Mouse (Mus musculus) frontal cortex, adult 2 months (tissue): Measurements from ENCODE around the gene Slc24a5. TPM values are rescaled to one million over a fixed set of nuclear protein-coding genes. Genes with fewer than 3 reads are reported as not detected.
"Not testable (repeated sequence)": the region's sequence is repeated elsewhere in the genome, so short reads cannot be mapped to it uniquely, and the experiment has no call there.

ENCODE experiments used
- DNase-seq, 2 experiments: peaks; one replicate each; pipeline ENCODE4 v3.0.0; 2022; ENCODE audit warnings: low spot score in 1 of 2; ENCODE audit errors: extremely low spot score in 1 of 2
- polyA plus RNA-seq: library from polyadenylated mRNA; depleted of rRNA; stranded (reverse); fragments of >200 nt; gene quantifications from 2 replicates; pipeline ENCODE4 v1.2.3, GENCODE M21; 2012; rRNA removed

The Slc24a5 gene
- 0.78 and 1.1 TPM in 2 replicates for polyA plus RNA-seq

DNA sequence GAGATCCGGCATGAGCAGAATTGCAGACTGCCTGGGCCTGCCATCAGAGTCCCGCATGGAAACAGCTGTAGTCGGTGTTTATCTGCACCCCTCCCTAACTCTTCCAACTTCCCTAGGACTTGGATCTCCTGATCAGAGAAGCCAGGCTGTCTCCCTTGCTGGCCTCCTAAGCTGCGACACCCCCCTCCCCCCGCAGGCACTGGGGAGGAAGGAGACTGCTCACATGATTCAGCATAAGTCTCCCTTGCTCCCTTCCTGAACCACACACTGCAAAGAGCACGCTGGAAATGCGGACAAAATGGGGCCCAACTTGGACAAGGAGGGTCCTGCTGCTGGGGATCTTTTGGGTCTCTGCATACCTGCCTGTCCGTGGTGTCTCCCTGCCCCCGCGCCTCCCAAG lies at the start of gene Slc24a5:
Gene Slc24a5 (plus strand): TSS at position 231 of the 400 bp plus-strand sequence.
- DNase-seq, result no peak

DNA sequence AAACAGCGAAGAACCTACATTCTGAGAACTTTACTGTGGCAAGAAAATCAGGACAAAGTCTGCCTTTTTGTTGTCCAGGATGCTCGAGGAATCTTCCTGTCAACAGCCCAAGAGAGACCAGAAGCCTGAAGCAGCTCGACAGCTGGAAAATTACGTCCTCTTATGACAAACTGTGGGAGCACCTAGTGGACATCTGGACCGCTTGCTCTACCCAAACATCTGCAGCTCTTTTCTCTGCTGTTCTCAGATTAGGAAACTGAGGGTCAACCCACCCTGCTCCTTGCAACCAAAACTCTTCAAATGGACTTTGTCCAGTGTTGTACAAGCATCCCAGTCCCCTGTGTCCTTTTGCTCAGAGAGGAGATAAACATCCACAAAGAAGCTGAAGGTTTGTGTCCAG lies 43.5 kb upstream of the Slc24a5 start:
- no peak for DNase-seq

DNA sequence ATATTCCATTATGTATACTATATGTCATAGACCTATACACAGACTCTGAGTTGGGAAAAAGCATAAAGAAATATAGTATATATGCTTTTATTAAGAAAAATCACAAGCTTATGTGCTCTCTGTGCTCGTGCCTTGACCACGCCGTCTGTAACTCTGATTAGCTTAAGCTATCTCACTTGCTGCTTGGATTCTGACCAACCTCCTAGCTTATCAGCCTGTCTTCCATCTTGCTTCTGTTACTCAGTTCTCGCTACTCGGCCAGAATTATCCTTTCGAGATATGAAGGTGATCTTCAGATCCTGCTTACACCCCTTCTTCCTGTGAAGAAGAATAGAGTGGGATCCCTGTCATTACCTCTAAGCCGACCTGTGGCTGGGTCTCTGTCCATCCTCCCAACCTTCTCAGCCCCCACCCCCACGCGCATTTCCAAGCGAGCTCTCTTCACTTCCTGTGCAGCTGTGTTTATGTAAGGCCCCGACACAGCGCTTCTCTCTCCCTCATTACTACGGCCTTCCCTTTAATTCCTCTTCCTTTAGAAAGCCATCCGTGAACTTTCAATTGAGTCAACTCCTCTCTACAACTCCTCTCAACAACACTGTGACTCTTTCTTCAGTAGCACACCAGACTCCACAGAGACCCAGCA lies 41.4 kb upstream of the Slc24a5 start:
- no peak for DNase-seq

DNA sequence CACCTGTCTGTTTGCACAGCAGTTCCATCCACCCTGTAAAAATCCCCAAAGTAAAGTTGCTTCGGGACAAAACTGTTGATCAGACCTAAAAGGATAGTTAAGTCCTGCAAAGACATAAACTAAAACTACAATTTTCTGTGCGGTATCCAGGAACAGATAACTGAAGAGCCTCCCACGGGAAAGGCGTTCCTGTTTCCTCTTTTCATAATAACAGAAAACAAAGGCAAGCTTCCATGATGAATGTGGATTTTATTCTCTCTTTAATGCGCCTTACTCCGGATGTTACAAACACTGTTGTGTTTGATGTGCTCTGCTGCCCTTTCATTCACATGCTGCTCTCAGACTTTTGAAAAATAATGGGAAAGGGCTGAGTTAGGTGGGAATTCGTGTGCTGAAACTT lies 37.3 kb upstream of the Slc24a5 start:
- no peak for DNase-seq

DNA sequence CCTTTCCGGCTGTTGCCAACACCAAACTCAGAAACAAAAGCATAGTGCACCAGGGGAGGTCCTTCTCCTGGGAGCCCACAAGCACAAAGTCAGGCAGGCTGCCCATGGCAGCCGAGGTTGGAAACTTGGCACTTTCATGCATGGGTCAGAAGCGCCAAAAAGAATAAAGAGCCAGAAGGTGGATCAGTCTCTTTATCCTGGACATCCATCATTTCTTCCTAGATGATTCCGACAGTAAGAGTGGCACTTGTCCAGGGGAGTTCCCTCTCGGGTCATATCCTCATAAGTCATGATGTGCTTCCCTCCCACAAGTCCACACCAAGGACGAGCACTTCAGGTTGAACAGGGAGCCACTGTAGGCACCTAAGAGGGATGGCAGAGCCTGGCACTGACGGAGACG lies 36.8 kb upstream of the Slc24a5 start:
- DNase-seq, result no peak

DNA sequence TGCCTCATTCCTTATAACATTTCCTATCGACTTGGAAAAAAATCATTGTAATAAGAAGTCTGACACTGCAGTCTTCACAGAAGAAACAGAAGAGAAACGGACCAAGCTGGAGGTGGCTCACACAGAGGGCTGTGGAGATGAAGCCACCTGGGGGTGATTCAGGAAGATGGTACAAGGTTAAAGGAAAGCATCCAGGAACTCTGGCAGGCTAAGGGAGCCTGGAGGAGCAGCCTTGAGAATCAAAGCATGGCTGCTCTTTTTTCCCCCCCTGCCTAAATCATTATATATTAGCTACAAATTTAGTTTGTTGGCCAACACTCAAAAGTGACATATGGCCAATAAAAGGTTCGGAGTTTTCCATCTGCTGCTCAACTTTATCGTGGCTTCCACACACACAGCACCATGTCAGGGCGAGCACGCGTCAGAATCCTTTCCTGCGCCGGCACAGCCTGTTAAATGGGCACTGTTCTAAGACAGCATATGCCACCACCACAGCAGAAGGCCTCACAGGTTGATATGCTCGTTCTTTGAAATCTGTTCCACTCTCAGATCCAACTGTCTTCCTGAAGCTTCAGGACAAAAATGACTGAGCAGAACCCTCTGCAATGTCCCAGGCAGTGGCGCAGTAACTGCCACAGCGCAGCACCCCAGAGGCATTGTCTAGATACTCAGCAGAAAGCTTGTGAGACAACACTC lies 36.2 kb upstream of the Slc24a5 start:
- peak in 1 of 2 experiments; percentile 16 for DNase-seq

DNA sequence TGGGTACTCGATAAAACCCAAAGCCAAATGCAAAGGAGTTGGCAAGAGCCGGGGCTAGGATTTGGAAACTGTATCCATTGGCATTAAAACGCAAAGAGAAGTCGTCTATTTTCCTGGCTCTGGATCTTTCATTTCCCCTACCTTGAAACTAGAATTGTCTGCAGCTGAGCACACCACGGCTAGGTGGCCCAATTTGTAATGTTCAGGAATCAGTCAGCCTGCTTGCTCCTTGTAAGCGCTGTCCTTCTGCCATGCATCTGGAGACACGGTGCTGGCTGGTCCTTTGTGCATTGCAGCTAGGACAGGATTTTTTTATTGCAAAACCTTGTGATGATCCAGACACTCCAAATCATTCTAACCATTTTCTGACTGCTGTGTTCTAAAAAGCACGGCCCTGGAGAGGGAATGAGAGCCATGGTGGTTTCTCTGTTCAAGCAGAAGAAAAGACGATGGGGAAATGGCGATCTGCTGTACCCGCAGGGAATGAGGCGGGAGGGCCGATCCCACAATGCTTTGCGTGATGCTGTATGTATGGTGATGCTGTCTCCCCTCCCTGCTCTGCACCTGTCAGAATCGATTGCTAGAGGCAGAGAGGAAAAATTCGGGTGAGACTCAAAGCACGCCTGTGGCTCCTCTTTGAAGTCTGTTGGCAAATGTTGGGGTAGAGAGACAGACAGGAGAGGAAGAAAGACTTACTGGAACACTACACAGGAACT lies 35.5 kb upstream of the Slc24a5 start:
- DNase-seq, result peak in 1 of 2 experiments; percentile 34

DNA sequence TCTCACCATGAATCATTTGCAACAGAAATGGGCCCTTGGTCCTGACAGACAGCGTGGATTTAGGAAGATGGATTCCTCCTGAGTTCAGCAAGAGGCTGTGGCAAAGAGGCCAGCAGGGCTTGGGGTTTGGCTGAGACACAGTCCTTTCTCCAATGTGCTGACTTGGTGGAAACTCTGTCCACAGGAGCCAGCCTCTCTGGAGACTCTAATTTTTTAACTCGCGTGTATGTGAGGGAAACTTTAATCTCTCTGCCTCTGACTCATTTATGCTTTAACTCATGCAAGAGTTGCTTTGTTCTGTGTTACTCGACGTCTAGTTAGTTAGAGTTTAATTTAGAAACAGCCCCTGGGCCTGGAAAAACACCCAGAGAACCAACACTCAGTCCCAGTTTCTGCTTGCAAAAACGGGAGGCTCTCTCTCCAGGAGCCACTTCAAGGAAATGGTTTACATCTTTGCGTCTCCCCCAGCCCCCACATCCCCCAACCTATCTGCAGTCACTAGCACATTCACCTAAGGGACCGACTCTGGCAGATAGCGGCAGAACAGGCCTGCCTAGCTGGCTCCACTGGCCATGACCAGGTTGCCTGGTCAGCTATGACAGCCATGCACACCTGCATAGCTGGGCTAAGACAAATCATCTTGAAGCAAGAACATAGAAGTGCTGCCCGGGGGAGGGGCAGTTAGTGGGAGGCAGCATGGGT lies 34.7 kb upstream of the Slc24a5 start:
- DNase-seq, result peak in 1 of 2 experiments; percentile 19

DNA sequence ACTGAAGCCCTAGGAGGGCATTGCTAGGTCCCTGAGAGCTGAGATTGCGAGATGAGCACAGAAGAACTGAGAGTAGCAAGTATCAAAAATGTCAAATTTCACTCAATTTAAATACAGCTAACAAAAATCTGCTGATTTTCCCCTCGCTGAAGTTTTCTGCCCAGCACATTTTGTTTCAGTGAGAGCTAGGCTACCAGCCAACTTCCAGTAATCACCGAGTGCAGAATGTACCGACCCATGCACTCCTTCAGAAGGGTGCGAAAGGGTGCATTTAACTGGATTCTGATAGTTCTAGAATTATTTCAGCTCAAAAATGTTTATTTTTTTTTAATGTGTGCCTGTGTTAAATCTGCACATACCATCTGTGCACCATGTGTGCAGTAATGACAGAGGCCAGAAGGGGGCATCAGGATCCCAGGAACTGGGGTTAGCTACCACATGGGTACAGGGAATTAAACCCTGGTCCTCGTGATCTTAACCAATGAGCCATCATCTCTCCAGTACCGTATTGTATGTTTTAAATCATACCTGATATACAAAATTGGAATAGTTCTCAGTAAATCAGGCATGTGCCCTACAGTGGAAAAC lies 12.5 kb upstream of the Slc24a5 start:
- DNase-seq, result no peak

DNA sequence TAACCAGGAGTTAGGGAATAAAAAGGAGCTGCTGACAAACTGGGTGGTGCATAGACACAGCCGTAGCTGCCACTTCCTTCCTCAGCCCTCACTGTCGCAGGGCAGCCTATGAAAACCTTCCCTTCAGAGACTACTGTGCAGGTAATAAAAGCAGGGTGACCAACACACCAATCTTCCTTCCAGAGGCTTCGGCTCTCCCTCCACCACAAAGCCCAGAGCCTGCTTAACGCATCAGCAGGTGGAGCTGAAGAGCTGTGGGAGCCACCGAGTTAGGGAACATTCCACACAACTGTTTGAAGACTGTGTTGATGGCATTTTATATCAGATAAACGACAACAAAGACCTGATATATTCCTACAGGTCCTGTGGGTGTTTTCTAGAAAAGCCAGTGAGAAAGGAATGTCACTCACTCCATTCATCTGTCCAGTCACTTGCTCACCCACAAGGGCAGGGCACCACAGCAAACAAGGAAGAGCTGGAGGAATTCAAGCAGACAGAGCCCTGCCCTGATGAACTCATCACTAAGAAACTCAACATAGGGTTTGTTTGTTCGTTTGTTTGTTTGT lies 10.6 kb upstream of the Slc24a5 start:
- peak in 1 of 2 experiments; percentile 65 for DNase-seq

DNA sequence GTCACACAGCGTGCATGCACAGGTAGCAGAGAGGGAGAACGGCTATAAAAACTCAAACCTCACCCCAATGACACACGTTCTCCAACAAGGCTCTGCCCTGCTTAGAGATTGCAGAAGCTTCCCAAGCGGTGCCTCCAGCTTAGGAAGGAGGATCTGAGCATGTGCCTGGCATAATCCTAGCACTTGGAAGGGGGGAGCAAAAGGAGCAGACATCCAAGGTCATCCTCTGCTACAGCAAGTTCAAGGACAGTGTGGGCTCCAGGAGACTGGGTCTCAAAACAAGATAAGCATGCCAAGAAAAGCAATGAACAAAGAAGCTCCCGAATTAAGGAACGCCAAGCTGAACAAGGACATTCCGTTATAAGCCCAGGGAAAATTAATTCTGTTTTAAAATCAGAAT lies 6.5 kb upstream of the Slc24a5 start:
- no peak for DNase-seq

DNA sequence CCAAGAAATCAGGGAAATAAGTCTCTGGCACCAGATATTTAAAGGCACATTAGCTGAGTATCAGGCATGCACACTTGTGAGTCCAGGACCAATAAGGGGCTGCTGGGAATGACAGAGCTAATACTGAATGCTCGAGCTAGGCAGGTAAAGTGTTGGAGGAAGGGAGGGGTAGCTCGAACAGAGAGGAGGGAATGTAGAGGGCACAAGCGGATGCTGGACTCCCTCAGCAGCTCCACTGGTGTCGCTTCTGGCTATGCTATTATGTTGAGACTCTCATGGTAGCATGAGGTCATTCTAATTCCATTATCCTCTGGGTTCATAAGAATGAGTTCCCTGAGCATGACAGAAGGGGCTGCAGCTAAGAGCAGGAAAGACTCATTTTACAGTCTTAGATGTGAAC lies 5.0 kb upstream of the Slc24a5 start:
- DNase-seq, result no peak

DNA sequence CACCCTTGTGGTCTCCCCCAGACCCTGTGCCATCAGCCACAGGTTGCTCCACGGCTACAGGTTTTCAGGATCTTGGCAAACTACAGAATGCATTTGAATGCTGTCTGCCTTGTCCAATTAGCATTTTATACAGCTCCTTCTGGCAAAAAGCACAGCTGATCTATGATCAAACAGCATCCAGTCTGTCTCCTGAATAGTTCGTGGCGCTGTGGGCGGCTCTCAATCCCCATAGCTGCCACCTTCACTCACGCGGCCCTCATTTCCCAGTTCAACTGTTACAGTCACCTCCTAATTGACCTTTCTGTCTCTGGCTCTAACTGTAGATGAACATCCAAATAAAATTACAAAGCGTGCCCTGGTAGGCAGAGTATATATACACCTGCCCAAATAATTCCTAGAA lies 551 bp upstream of the Slc24a5 start:
- DNase-seq, result no peak

DNA sequence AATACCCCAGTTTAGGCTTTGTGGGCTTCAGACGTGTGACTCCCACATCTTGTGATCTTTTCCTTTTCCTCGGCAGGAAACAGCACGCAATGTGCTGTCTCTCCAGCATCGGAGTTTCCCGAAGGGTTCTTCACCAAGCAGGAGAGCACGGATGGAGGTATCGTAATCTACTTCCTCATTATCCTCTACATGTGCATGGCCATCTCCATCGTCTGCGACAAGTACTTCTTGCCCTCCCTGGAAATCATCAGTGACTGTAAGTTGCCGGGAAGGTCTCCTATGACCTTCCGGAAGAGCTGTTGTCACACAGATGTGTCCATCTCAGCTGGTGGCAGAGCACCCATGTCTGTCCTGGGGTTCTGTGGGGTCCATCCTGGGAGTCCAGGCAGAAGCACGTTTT lies 772 bp downstream of the Slc24a5 start:
- no peak for DNase-seq

DNA sequence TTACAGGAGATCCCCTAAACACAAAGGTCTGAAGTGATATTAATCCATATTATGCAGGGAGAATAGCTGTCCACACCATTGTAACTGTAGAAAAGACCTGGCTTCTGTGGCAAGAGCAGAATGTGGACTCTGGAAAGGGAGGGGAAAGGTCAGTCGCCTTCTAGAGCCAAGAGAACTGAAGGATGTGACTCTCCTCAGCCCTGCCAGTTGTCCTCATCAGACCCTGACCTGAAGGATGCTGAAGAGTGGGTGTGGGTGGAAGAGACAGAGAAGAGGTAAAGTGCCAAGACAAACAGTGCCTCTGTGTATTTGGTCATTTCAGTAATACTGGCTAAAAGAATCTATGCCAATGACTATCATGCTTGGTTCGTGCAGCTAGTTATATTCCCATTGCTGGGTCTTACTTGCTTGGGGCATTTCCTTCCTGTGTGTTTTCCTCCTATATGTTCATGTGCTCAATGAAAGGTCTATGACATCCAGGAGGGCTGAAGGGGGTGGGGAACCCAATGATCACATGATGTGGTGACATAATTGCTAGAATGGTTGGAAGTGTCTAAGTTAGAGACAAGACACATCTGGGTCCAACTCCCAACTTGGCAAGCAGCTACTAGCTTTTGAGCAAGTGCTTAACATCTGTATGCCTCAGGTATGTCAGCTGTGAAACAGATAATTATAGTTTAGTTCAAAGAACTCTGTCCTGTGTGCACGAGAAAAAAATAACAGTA lies 5.3 kb downstream of the Slc24a5 start:
- DNase-seq, result no peak

DNA sequence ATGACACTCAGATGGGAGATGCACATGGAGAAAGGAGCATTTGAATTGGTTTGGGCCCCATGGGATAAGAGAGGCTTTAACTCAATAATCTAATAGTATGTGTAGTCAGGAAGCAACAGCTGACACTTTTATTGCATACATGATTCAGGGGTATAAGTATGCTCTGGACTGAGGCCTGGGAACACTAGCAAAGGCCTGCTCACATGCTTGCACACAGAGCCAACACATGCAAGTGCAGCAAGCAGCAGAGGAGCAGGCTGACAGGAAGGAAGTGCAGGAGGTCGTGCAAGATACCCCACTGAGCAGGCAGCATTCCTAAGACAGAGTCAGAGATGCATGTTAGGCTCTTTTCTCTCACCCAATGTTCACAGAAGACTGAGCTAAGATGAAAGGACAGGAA lies 16.0 kb downstream of the Slc24a5 start:
- DNase-seq, result no peak

DNA sequence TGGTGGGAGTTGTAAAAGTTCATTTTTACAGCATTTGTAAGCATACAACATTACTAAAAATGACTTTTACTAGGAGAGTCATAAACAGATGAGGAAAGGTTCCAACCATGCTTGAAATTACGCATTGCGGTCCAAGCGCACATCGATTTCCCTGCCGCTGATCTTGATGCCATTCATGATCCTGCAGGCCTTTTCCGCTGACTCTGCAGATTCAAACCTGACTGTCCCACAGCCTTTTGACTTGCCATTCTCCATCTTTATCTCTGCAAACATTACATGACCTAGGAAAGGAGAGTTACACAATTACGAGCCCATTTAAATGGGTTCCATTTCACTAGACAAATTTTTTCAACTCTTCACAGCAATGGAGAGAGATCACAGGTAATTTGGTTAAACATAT lies 20.8 kb downstream of the Slc24a5 start:
- no peak for DNase-seq

DNA sequence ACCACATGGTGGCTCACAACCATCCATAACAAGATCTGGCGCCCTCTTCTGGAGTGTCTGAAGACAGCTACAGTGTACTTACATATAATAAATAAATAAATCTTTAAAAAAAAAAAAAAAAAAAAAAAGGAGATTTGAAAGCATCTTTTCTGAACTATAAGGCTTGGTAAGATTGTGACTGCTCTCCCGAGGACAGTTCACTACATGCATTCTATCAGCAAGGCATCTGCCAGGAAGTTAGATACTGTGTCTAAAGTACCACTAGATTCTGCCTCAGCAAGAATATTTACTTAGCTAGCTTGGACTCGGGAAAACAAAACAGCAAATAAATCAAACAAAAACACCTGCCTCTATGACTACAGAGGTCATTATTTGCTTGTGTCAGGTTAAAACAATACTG lies 24.2 kb downstream of the Slc24a5 start:
- not testable (repeated sequence) for DNase-seq

DNA sequence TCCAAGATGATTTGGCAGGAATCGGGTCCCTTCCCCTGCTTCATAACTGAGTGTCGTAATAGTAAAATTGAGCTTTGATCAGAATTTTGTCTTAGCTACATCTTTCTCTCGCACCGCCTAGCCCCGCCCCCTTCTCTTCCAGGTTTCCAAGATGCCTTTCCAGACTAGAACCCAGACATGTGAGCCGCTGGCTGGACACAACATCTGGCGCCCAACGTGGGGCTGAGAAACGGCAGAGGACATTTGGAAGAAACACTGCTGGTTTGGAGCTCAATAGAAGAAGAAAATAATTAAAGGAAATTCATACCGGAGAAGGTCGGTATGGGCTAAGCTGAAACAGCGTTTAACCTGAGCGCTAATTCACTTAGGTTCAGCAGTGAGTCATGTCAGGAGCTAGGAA lies 36.6 kb downstream of the Slc24a5 start:
- DNase-seq, result not testable (repeated sequence)

DNA sequence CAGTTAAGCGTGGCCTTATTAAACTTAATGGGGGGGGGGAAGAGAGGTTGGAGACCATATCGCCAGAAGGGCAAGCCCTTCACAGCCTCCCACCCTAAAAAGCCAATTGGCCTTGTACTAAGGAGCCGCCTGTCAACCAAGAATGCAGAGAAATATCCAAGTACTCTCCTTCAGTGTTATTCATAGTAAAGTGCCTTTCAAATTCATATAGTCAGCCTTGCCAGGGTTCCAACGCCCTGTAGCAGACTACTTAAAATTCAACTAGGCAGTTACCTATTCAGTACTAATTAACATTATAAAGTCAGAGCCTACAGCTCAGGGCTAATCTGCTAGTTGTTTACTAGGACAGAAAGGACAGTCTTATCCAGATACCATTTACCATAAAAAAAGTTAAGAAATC lies 38.6 kb downstream of the Slc24a5 start:
- DNase-seq, result not testable (repeated sequence)
